Mouse (Mus musculus) heart, embryonic 10.5 days (tissue): ENCODE data around the gene Mapk7. TPM values are rescaled to one million over a fixed set of nuclear protein-coding genes. Genes with fewer than 3 reads are reported as not detected.
A peak's percentile ranks its signal among the peaks of the same experiment; 100 is the strongest.

Experiments
- DNase-seq: peaks from one replicate; pipeline ENCODE4 v3.0.0-alpha.2; 2017; ENCODE audit warnings: low spot score
- H3K27ac ChIP-seq: fragments of 300-500 bp; sonication (generic); 2 replicates; pipeline ENCODE4 v1.5.1; 2016; ENCODE audit warnings: mild to moderate bottlenecking
- H3K27me3 ChIP-seq: fragments of 300-500 bp; sonication (generic); 2 replicates; pipeline ENCODE4 v1.6.1; 2016; ENCODE audit warnings: mild to moderate bottlenecking; ENCODE audit not compliant: poor library complexity, insufficient read depth, severe bottlenecking
- H3K36me3 ChIP-seq: fragments of 300-500 bp; sonication (generic); 2 replicates; pipeline ENCODE4 v1.6.1; 2016; ENCODE audit warnings: mild to moderate bottlenecking, moderate library complexity
- H3K4me1 ChIP-seq: fragments of 300-500 bp; sonication (generic); 2 replicates; pipeline ENCODE4 v1.6.1; 2016; ENCODE audit warnings: mild to moderate bottlenecking
- H3K4me3 ChIP-seq: fragments of 300-500 bp; sonication (generic); 2 replicates; pipeline ENCODE4 v1.5.1; 2016; ENCODE audit warnings: mild to moderate bottlenecking, moderate library complexity
- H3K9me3 ChIP-seq: fragments of 300-500 bp; sonication (generic); 2 replicates; pipeline ENCODE4 v1.6.1; 2016; ENCODE audit warnings: mild to moderate bottlenecking, moderate library complexity
- WGBS: fragments of 180-500 bp; shearing (Covaris S2); methylation state at CpG from one replicate; pipeline ENCODE4 v1.1.7; 2016; 5-methylcytosine and 5-hydroxymethylcytosine counted together
- polyA plus RNA-seq: library from polyadenylated mRNA; unstranded; fragments of >200 nt; fragmentation: Nextera tagmentation; extraction: Ambion mirVana; gene quantifications from 2 replicates; pipeline ENCODE4 v1.2.1, GENCODE M21; 2016

Gene Mapk7
- polyA plus RNA-seq, 1 experiment from 2014 or later, result 49.1 TPM

DNA sequence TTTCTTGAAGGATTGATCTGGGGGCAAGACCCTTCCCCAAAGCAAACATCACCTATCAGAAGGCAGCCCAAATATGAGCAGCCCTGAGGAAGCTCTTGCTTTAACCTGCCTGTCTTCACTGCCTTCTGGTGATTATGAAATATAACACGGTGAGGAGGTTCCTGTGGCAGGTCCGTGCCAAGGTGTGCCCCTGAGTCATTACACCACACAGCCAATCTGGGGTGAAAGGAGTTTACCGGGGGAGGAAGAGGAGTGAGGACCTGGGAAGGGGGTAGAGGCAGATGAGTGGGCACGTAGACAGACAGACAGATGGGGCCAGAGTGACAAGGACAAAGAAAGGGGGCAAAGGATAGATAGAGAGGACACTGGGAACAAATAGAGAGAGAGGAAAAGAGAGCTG lies 20.6 kb downstream of the Mapk7 start:
- Histone ChIP-seq H3K9me3 (no peaks in the 10 kb centered on the region), H3K27ac (no peak overlapping the region)
- WGBS, result 71% methylated on average over 4 of the region's 4 CpGs

DNA sequence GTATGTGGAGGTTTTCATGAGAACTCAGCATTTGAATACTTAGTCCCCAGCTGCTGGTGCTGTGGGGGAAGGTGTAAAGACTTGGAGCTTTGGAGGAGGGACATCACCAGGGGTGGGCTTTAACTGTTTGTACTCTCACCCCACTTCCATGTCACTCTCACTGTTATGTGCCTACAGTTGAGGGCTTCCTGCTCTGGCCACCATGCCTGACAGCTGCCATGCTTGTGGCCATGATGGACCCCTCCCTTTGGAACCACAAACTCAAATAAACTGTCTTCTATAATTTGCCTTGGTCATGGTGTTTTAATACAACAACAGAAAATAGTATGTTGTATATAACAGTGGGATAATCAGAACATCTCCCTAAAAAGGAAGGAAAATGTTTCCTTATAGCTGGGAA lies 23.3 kb downstream of the Mapk7 start:
- no peaks in the 10 kb centered on the region for H3K9me3 ChIP-seq
- H3K27ac ChIP-seq, result no peak overlapping the region
- no peak overlapping the region for H3K4me3 ChIP-seq
- H3K4me1 ChIP-seq, result no peaks in the 10 kb centered on the region
- DNase-seq, result no peak
- H3K36me3 ChIP-seq, result no peaks in the 10 kb centered on the region
- peaks cover 3% of the 10 kb centered on the region; the same call in 1 of the 2 replicates for H3K27me3 ChIP-seq

More for the DNA sequence above, 20.6 kb downstream of the Mapk7 start:
- DNase-seq, result no peak
- Histone ChIP-seq H3K4me1 (no peaks in the 10 kb centered on the region), H3K27me3 (peaks cover 10% of the 10 kb centered on the region; the same call in 1 of the 2 replicates), H3K36me3 (no peaks in the 10 kb centered on the region), H3K4me3 (no peak overlapping the region)

DNA sequence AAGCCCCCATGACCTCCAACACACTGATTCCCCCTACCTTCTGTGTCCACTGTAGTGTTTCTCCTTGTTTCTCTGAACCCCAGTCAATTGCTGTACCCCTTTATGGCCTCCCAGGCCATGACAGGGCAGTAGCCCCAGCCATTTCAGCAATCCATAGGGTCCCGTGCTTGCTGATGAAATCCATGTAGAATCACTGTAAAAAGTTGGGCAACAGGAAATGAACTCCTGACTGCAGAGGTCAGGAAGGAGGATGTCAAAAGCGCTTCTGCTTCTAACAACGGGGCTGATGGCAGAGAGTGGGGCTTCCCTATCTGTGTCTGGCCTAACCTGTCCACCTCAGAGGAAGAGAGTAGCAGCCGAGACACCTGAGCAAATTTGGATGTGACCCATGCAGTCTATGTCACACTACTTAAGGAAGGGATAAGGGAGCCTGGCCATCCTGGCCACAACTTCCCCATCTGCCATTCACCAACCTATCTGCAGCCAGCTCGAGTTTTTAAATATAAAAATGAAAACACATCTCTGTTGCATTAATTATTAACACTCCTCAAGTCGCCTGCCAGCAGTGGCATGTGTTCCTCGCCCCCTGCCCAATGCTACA lies 24.8 kb downstream of the Mapk7 start:
- Histone ChIP-seq H3K27me3 (peaks cover 3% of the 10 kb centered on the region; the same call in 1 of the 2 replicates), H3K4me1 (no peaks in the 10 kb centered on the region), H3K9me3 (no peaks in the 10 kb centered on the region), H3K4me3 (no peak overlapping the region), H3K27ac (no peak overlapping the region), H3K36me3 (no peaks in the 10 kb centered on the region)
- 65% methylated on average over 7 of the region's 7 CpGs for WGBS
- DNase-seq, result no peak

DNA sequence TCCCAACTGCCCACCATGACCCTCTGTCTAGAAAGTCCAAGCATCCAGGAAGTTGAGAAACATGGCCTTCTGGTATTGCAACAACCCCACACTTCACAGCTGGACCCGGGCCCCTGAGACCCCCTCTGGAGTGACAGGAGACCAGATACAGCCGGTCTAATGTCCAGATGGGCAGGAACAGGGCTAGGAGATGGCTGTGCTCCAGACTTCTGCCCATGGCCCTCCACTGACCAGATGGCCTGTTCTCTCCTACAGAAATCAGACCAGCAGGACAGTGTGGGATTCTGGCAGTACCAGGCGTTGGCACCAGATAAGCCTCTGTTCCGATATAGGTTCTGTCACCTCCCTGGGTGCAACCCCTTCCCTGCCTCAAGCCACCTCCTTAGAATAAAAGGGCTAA lies 25.7 kb downstream of the Mapk7 start:
- no peak for DNase-seq
- H3K36me3 ChIP-seq, result no peaks in the 10 kb centered on the region
- H3K4me3 ChIP-seq, result no peak overlapping the region
- H3K27me3 ChIP-seq, result peaks cover under 1% of the 10 kb centered on the region; the same call in 1 of the 2 replicates
- WGBS, result 75% methylated on average over 4 of the region's 4 CpGs
- H3K9me3 ChIP-seq, result no peaks in the 10 kb centered on the region
- no peaks in the 10 kb centered on the region for H3K4me1 ChIP-seq
- H3K27ac ChIP-seq, result no peak overlapping the region

DNA sequence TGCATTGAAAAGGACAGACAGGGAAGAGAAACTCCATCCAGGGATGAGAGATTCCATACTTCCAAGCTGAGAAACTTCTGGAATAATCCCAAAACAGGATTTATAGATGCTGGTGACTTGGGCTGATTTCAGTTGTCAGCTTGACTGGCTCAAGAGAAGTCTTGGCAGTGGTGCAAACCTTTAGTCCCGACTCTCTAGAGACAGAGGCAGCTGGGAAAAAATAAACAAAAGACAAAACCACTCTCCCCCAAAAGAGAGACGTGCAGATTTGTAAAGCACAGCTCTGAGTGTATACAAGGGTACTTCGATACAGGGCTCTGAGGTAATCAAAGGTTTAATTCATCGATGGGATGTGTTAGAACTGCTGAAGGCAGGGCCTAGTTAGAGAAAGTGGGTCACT lies 28.8 kb downstream of the Mapk7 start:
- H3K4me1 ChIP-seq, result no peaks in the 10 kb centered on the region
- 70% methylated on average over 4 of the region's 4 CpGs for WGBS
- H3K36me3 ChIP-seq, result no peaks in the 10 kb centered on the region
- H3K4me3 ChIP-seq, result no peak overlapping the region
- no peaks in the 10 kb centered on the region for H3K9me3 ChIP-seq
- no peak overlapping the region for H3K27ac ChIP-seq
- DNase-seq, result no peak
- H3K27me3 ChIP-seq, result no peaks in the 10 kb centered on the region

DNA sequence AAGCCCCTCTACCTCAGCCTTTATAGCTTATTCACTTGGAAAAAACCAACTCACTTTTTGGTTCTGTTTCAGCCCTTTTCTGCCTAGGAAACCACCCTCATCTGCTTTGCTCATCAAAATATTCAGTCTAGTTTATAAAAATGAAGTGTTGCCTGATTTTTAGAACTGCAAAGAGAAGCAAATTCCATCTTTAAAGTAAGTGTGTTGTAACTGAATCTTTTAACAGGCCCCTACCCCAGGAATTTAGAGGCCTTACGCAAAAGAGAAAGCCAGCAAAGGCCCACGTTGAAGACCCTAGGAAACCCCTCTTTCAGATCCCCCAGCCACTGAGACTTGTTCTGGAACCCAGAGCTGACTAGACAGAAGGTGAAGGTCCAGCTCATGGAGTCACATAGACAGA lies 30.1 kb downstream of the Mapk7 start:
- Histone ChIP-seq H3K4me1 (no peaks in the 10 kb centered on the region), H3K36me3 (no peaks in the 10 kb centered on the region), H3K27me3 (no peaks in the 10 kb centered on the region), H3K4me3 (no peak overlapping the region), H3K27ac (no peak overlapping the region), H3K9me3 (no peaks in the 10 kb centered on the region)
- DNase-seq, result no peak
- 71% methylated on average over 2 of the region's 2 CpGs for WGBS

DNA sequence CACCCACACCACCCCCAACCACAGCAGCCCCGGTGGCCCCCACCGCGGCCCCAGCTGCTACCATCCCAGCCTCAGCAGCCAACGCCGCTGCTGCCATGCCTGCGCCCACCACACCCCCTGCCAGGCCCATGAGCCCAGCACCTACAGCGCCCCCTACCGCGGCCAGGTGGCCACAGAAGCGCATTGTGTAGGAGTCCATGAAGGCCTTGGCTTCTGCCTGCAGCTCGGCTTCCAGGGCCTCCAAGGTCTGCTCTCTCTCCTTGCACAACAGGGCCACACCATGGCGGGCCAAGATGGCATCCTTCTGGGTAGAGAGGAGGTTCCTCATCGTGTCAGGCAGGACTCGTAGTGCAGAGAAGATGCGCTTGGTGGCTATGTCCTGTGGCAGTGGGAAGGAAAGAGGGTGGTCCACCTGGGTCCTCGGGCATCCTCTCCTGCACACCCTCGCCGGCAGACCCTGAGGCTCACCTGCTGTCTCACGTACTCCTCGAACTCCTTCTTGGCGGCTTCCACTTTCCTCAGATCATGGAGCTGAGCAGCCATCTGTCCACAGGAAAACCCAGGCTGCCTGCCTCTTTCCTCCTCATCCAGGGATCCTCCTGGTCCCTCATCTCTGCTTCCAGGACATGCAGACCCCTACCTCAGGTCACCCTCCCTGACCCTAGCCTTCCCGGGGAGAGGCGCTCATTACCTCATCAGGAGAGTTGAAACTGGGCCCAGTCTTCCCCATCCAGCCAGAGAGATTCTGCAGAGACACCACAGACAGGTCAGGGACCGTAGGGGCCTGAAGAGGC lies 44.5 kb downstream of the Mapk7 start:
- peak overlapping the region; percentile 25; the same call in 1 of the 2 replicates for H3K27ac ChIP-seq
- no peak for DNase-seq
- no peaks in the 10 kb centered on the region for H3K9me3 ChIP-seq
- WGBS, result 67% methylated on average over 24 of the region's 24 CpGs
- H3K4me1 ChIP-seq, result peaks cover 25% of the 10 kb centered on the region
- H3K36me3 ChIP-seq, result no peaks in the 10 kb centered on the region
- H3K27me3 ChIP-seq, result peaks cover 47% of the 10 kb centered on the region
- H3K4me3 ChIP-seq, result no peak overlapping the region

DNA sequence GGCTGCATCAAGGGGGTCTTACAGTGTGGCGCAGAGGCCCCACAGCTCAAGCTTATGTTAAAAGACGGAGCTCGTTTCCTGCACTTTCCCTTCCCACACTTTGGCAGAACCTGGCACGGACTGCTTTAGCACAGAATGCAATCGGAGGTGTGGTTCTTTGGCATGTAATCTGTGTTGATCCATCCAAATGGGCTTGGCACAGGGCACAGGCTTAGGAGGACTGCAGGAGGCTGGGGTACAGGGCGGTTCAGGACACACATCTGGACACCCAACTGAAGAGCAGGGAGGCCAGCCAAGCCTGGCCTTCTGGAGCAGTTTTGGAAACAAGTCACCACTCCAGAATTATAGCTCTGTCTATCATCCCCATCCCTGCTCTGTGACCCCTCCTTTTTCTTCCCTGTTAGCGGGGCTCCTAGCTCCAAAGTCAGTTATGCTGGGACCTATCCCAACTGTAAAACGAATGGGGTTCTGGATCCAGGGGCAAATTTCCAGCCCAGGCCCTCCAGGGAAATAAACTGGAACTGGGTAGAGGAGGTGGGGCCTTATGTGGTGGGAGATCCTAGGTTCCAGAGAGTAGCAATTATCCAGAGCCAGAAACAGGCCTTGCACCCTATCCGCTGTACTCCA lies 45.5 kb downstream of the Mapk7 start:
- H3K27me3 ChIP-seq, result peaks cover 44% of the 10 kb centered on the region
- no peaks in the 10 kb centered on the region for H3K36me3 ChIP-seq
- DNase-seq, result no peak
- H3K9me3 ChIP-seq, result no peaks in the 10 kb centered on the region
- H3K27ac ChIP-seq, result no peak overlapping the region
- H3K4me3 ChIP-seq, result no peak overlapping the region
- H3K4me1 ChIP-seq, result peaks cover 19% of the 10 kb centered on the region
- 79% methylated on average over 9 of the region's 9 CpGs for WGBS

DNA sequence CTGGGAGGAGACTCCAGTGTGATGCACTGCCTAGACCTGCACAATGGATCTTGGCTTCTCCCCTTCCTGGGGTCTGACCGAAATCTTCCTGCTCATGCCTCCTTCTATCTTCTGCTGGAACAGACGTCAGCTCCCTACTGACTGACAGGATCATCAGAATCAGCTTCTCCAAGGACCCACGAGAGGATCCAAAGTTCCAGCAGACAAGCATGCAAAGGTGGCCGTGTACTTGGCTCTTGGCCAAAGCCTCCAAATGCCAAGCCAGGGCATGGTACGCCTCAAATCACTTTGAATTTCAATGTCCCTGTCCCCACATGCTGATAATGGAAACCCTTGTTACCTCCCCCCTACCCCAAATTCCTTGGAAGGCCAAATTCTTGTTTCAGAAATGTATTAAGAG lies 46.2 kb downstream of the Mapk7 start:
- peaks cover 37% of the 10 kb centered on the region for H3K27me3 ChIP-seq
- H3K4me3 ChIP-seq, result no peak overlapping the region
- DNase-seq, result no peak
- WGBS, result 61% methylated on average over 5 of the region's 5 CpGs
- no peaks in the 10 kb centered on the region for H3K9me3 ChIP-seq
- no peaks in the 10 kb centered on the region for H3K36me3 ChIP-seq
- no peak overlapping the region for H3K27ac ChIP-seq
- H3K4me1 ChIP-seq, result peaks cover 13% of the 10 kb centered on the region; the same call in 1 of the 2 replicates

DNA sequence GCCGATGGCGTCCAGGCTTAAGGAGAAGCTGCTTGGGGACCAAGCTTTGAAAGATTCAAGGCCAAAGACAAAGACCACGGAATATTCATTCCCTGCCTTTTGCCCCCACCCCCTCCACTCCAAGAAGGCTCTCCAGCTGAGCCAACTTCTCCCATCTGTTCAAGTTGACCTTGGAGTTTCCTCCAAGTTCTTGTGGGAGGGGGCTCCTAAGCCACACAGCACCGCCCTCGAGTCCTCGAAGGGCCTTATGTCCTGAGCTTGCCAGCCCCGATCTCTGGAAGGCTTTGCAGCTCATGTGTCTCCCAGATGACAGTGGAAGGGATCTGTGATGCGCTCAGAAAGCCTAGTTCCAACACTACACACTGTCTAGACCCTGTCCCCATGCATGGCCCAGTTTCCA lies 46.9 kb downstream of the Mapk7 start:
- no peaks in the 10 kb centered on the region for H3K36me3 ChIP-seq
- H3K27me3 ChIP-seq, result peaks cover 30% of the 10 kb centered on the region
- no peak for DNase-seq
- no peak overlapping the region for H3K4me3 ChIP-seq
- H3K9me3 ChIP-seq, result no peaks in the 10 kb centered on the region
- 83% methylated on average over 8 of the region's 8 CpGs for WGBS
- H3K4me1 ChIP-seq, result peaks cover 11% of the 10 kb centered on the region; the same call in 1 of the 2 replicates
- no peak overlapping the region for H3K27ac ChIP-seq

DNA sequence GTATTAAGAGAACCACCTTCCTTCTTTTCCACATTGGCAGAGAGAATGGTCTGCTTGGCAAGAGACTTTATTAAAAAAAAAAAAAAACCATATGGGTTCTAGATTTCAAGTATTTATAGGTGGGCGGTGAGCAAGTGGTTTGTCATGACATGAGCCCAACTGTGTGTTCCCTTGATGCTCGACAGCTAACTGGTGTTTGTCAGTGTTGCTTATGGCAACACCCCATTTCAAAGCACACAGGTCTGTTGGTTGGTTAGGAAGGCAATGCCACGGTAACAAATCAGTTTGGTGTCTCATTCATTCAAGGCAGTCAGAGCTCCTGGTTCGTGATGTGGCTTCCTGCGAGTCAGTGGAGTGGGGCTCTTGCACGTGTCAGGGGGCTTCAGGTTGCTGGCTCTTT lies 50.4 kb downstream of the Mapk7 start:
- 85% methylated on average over 6 of the region's 6 CpGs for WGBS
- no peak overlapping the region for H3K27ac ChIP-seq
- no peaks in the 10 kb centered on the region for H3K9me3 ChIP-seq
- DNase-seq, result no peak
- H3K4me3 ChIP-seq, result no peak overlapping the region
- no peaks in the 10 kb centered on the region for H3K36me3 ChIP-seq
- no peaks in the 10 kb centered on the region for H3K4me1 ChIP-seq
- no peaks in the 10 kb centered on the region for H3K27me3 ChIP-seq

DNA sequence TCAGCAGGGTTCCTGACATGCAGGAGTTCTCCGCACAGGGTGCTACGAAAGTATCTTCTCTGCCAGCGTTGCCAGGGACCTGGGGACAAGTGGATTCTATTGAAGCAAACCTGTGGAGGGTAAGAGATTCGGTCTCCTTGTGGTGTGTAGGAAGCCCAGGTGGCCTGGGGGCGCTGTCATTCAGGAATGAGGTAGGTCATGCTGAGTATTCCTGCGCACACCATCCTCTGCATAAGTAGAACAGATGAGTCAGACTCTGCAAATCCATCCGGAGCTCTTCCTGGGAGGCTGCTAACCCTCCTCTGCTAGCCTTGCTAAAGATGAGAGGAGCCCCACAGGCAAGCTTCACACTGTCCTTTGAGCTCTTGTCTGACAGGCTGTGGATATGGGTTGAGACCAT lies 52.5 kb downstream of the Mapk7 start:
- H3K27ac ChIP-seq, result no peak overlapping the region
- H3K27me3 ChIP-seq, result no peaks in the 10 kb centered on the region
- H3K4me1 ChIP-seq, result peaks cover 6% of the 10 kb centered on the region; the same call in 1 of the 2 replicates
- no peaks in the 10 kb centered on the region for H3K36me3 ChIP-seq
- no peaks in the 10 kb centered on the region for H3K9me3 ChIP-seq
- 72% methylated on average over 7 of the region's 7 CpGs for WGBS
- no peak for DNase-seq
- no peak overlapping the region for H3K4me3 ChIP-seq

DNA sequence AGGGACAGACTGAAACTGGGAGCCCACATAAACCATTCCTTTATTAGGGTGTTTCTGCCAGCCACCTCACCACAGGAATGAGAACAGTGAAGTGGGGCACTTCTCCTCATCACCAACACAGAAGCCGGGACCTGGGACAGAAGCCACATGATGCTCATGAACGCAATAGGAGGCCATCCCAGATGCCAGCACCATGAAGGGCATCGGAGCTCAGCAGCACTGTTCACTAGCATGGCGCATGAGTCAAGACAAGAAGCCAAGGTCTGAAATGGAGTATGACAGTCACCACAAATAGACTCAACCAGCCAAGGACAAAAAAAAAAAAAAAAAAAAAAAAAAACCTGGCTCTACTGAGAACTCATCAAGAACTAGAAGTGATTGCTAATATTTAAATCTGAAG lies 53.8 kb downstream of the Mapk7 start:
- no peaks in the 10 kb centered on the region for H3K9me3 ChIP-seq
- no peak overlapping the region for H3K27ac ChIP-seq
- H3K27me3 ChIP-seq, result no peaks in the 10 kb centered on the region
- peaks cover 11% of the 10 kb centered on the region; the same call in 1 of the 2 replicates for H3K4me1 ChIP-seq
- no peaks in the 10 kb centered on the region for H3K36me3 ChIP-seq
- whole genome bisulfite sequencing, result 92% methylated on average over 4 of the region's 4 CpGs
- DNase-seq, result no peak
- no peak overlapping the region for H3K4me3 ChIP-seq
